Mouse (Mus musculus) cerebellum, adult 11 months (tissue): Measurements from ENCODE around the gene Zfp968.
"Not testable (repeated sequence)": the region's sequence is repeated elsewhere in the genome, so short reads cannot be mapped to it uniquely, and the experiment has no call there.

ENCODE experiments used
- DNase-seq: peaks from one replicate; pipeline ENCODE4 v3.0.0; 2022

Zfp968 gene

GRCm38 (mm10) chr2:175372136-175372535, at the start of gene Zfp968:
Zfp968 (plus strand) TSS chr2:175372436.
- not testable (repeated sequence) for DNase-seq

- not testable (repeated sequence) for DNase-seq
Observed at GRCm38 (mm10) chr2:175338097-175338496, 34.1 kb upstream of the Zfp968 start, which contains the start of gene Gm4631. Gm4631 (minus strand) TSS chr2:175338197.
